Mouse (Mus musculus) cerebellum, adult 2 months (tissue): ENCODE results near the gene Zan.

Experiments used
- CTCF ChIP-seq: fragments of 200-500 bp; IDR thresholded peaks from 2 replicates; pipeline ENCODE4 v1.5.1; 2011; ENCODE audit warnings: low read depth, mild to moderate bottlenecking, control low read depth, low read length, moderate library complexity, borderline replicate concordance; ENCODE audit not compliant: insufficient read depth
- POLR2A ChIP-seq: fragments of 200-500 bp; IDR thresholded peaks from 2 replicates; pipeline ENCODE4 v1.6.1; 2011; ENCODE audit warnings: low read length, control low read depth, borderline replicate concordance; ENCODE audit not compliant: insufficient read depth

DNA sequence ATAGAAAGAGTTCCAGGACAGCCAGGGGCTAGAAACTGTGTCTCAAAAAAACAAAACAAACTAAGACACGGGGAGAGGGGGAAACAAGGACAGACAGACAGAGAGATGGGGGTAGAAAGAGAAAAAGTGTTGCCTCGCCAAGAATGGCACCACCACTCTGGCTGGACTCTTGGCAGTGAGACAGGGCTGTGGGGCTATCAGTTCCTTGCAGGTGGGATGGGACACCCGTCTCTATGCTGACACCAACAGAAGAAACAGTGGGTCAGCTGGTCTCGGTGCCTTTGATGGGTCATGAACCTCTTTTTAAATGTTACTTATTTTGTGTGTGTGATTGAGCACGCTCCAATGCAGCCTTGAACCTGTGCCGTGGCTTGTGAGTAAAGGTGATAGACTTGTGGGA, 136.6 kb downstream of the Zan start:
- no peak for TF ChIP-seq POLR2A
- TF ChIP-seq CTCF: no peak
